Mouse (Mus musculus) bone marrow macrophage, adult 2 months (primary cell): ENCODE measurements around the gene Clec2d.

Experiments
- CTCF ChIP-seq: IDR thresholded peaks from 2 replicates; pipeline ENCODE4 v1.5.1; 2012; ENCODE audit warnings: low read depth, mild to moderate bottlenecking, low read length, moderate library complexity
- POLR2A ChIP-seq: IDR thresholded peaks from 2 replicates; pipeline ENCODE4 v1.6.1; 2012; ENCODE audit warnings: mild to moderate bottlenecking, low read depth, low read length, borderline replicate concordance

- TF ChIP-seq POLR2A = no peak
- no peak for TF ChIP-seq CTCF
These were observed 5.6 kb downstream of the Clec2d start for GRCm38 (mm10) chr6:129186022-129186421.
